Mouse (Mus musculus): ENCODE results near the gene Col25a1.

DNA sequence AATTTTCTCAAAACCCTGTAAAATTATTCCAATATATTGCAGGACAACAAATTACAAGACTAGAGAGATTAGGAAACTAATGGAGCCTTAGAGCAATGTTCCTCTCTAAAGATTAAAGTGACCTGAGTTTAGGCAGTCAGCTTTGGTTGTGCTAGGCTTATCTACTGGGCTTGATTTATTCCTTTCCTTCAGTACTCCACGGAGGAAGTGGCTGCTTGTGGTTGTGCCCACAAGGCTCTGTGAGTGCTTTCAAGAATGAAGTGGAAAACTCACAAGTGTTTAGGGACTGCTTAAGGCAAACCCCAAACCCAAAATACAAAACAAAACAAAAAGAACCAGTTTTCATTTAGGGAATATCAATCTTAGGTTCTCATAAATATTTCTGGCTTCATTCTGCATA is 106.6 kb downstream of the Col25a1 start:
- no peak for TF ChIP-seq CTCF (IDR thresholded peaks at IDR 0.05; ENCODE audit: extremely low read depth, insufficient read depth, insufficient read length, insufficient replicate concordance)
- TF ChIP-seq POLR2A (IDR thresholded peaks at IDR 0.05; ENCODE audit: low read depth, low read length): no peak

All from spleen, adult 2 months (tissue).